Mouse (Mus musculus) effector memory CD4-positive, alpha-beta T cell, adult 5 months (primary cell): ENCODE measurements around the gene Selenop. TPM values are rescaled to one million over a fixed set of nuclear protein-coding genes. Genes with fewer than 3 reads are reported as not detected.

Source experiments
- polyA plus RNA-seq: library from polyadenylated mRNA; unstranded; fragments of 100-300 nt; shearing (Covaris generic); gene quantifications from one replicate; pipeline ENCODE4 v1.2.1, GENCODE M21; 2017

Gene Selenop
- polyA plus RNA-seq: 67.3 TPM

DNA sequence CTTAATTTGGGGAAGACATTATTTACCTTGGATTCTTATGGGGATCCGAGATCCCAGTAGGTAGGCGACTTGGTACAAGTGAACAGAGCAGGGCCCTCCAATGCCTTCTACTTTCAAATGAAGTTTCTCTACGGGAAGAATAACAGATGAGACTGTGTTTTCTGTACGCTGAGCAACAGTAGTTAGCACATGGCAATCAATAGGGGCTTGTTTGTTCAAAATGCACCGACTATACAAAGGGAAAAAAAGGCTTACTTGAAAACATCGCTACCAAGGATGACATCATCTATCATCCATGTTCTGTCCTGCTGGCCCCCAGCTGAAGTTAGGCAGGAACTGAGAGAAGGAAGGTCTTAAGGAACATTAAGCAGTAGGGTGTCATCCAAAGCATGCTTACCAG lies at the start of gene Selenop:
Gene Selenop (plus strand): TSS at position 301 of the 400 bp plus-strand sequence.

DNA sequence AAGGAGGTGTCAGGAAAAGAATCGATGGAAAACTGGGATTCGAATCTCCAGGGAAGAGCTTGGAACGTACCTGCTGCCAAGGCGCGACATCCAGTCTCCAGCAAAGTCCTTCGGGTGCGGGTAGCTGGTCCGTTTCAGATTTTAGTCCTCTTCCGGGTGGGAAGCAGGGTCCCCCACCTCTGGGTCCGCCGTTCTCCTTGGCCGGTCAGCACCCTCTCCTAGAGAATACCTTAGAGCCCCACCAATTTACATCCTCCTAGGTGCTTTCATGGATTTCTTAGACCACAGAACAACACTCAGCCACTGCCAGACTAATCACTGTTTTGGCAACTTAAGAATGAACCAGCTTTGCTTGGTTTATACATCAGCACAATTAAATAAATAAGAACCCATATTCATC lies 35.1 kb downstream of the Selenop start, which contains the start of gene Ccdc152:
Gene Ccdc152 (minus strand): TSS at position 101 of the 400 bp plus-strand sequence.

Other genes starting within 250 kb of the Selenop start
- gene Ccdc152, start 35.0 kb downstream of the Selenop start, polyA plus RNA-seq: 0.42 TPM